9 mouse cellular contexts compared by ENCODE assay signal in genomic region chr5:28293990-28294389, GRCm38 (mm10). TPM values are rescaled to one million over a fixed set of nuclear protein-coding genes. Genes with fewer than 3 reads are reported as not detected.
A peak's percentile ranks its signal among the peaks of the same experiment; 100 is the strongest.
DNase-seq lines count a peak whose midpoint lies in the region; ATAC-seq and TF ChIP-seq lines count a peak whose summit lies in the region.
"Had no signal": no experiment of that assay in that cellular context is flagged by ENCODE, and none has a peak within 500 bp of the region (broad histone marks: within the 10 kb centered on the region; RNA-seq: fewer than 3 reads in every experiment).

No protein-coding gene starts in this region.

- no peak overlapping the region for H3K27ac ChIP-seq in heart, embryonic 11.5 days (ENCODE audit: low read depth, low read length)
- H3K27ac ChIP-seq in embryonic facial prominence, embryonic 14.5 days (replicated peaks; ENCODE audit: low read depth, low read length) = no peak overlapping the region
- no peak overlapping the region for H3K27ac ChIP-seq in left cerebral cortex, adult 2 months
- H3K27ac ChIP-seq in midbrain, postnatal 0 days (ENCODE audit: low read depth, low read length) = no peak overlapping the region

- no peaks in the 10 kb centered on the region for H3K4me1 ChIP-seq in heart, embryonic 11.5 days (ENCODE audit: control insufficient read depth, insufficient read depth, low read length)
- no peaks in the 10 kb centered on the region for H3K4me1 ChIP-seq in embryonic facial prominence, embryonic 14.5 days (ENCODE audit: control insufficient read depth, insufficient read depth, low read length)
- no peaks in the 10 kb centered on the region for H3K4me1 ChIP-seq in midbrain, postnatal 0 days (ENCODE audit: insufficient read depth, low read length)

- peak; percentile 90 for DNase-seq in heart, adult 11 months
- DNase-seq in adrenal gland, postnatal 14 days = peak; percentile 88
- peak; percentile 54 for DNase-seq in embryonic facial prominence, embryonic 14.5 days (ENCODE audit: low spot score)
- DNase-seq in heart, postnatal 14 days = peak; percentile 86 to 93
- peak; percentile 78 to 91 for DNase-seq in left cerebral cortex, adult 2 months (ENCODE audit: extremely low spot score in 1 of 2, low spot score in 2 of 2)
- peak; percentile 61 for DNase-seq in midbrain, postnatal 0 days (ENCODE audit: low spot score)
- DNase-seq in spleen, postnatal 4 days (ENCODE audit: low spot score in 2 of 2) = peak; percentile 78 to 97

- no peak overlapping the region for H3K4me2 ChIP-seq in heart, embryonic 11.5 days
- no peak overlapping the region for H3K4me2 ChIP-seq in embryonic facial prominence, embryonic 14.5 days (ENCODE audit: low read depth, low read length)
- no peak overlapping the region for H3K4me2 ChIP-seq in midbrain, postnatal 0 days (ENCODE audit: low read depth, low read length, poor library complexity, severe bottlenecking)

- no peak overlapping the region for H3K9ac ChIP-seq in heart, embryonic 11.5 days (ENCODE audit: low read depth, low read length)
- no peak overlapping the region for H3K9ac ChIP-seq in embryonic facial prominence, embryonic 14.5 days (ENCODE audit: low read depth, low read length)
- H3K9ac ChIP-seq in midbrain, postnatal 0 days (replicated peaks; ENCODE audit: low read length, poor library complexity, severe bottlenecking) = no peak overlapping the region

- peak; percentile 99 for TF ChIP-seq CTCF in left cerebral cortex, adult 2 months (IDR thresholded peaks at IDR 0.05)
- peak; percentile 99 for TF ChIP-seq CTCF in midbrain, postnatal 0 days (IDR thresholded peaks at IDR 0.05)

- no peaks in the 10 kb centered on the region for H3K9me3 ChIP-seq in heart, embryonic 11.5 days (replicated peaks; ENCODE audit: control insufficient read depth, low read length)
- H3K9me3 ChIP-seq in embryonic facial prominence, embryonic 14.5 days (ENCODE audit: control insufficient read depth, low read length) = no peaks in the 10 kb centered on the region
- H3K9me3 ChIP-seq in midbrain, postnatal 0 days (ENCODE audit: low read length) = no peaks in the 10 kb centered on the region

- no peak for ATAC-seq in heart, embryonic 11.5 days (replicated peaks; ENCODE audit: insufficient number of reproducible peaks, low FRiP score, low TSS enrichment)
- ATAC-seq in embryonic facial prominence, embryonic 14.5 days (ENCODE audit: low read depth) = no peak
- no peak for ATAC-seq in midbrain, postnatal 0 days (ENCODE audit: low FRiP score)

- H3K4me3 ChIP-seq in heart, embryonic 11.5 days (ENCODE audit: low read depth, low read length) = no peak overlapping the region
- H3K4me3 ChIP-seq in embryonic facial prominence, embryonic 14.5 days (ENCODE audit: low read depth, low read length) = no peak overlapping the region
- H3K4me3 ChIP-seq in left cerebral cortex, adult 2 months = no peak overlapping the region
- H3K4me3 ChIP-seq in midbrain, postnatal 0 days (ENCODE audit: low read depth, low read length) = no peak overlapping the region
- H3K4me3 ChIP-seq: myocyte had no signal

- peaks cover 2% of the 10 kb centered on the region; the same call in 1 of the 2 replicates for H3K27me3 ChIP-seq in heart, embryonic 11.5 days (ENCODE audit: control insufficient read depth, insufficient read depth, low read length)
- H3K27me3 ChIP-seq in embryonic facial prominence, embryonic 14.5 days (replicated peaks; ENCODE audit: control insufficient read depth, insufficient read depth, low read length) = no peaks in the 10 kb centered on the region
- no peaks in the 10 kb centered on the region for H3K27me3 ChIP-seq in midbrain, postnatal 0 days (ENCODE audit: insufficient read depth, low read length)

- H3K36me3 ChIP-seq in heart, embryonic 11.5 days (ENCODE audit: control insufficient read depth, insufficient read depth, low read length) = no peaks in the 10 kb centered on the region
- no peaks in the 10 kb centered on the region for H3K36me3 ChIP-seq in embryonic facial prominence, embryonic 14.5 days (ENCODE audit: control insufficient read depth, insufficient read depth, low read length)
- H3K36me3 ChIP-seq in midbrain, postnatal 0 days (ENCODE audit: insufficient read depth, low read length) = no peaks in the 10 kb centered on the region

- WGBS in heart, embryonic 11.5 days (ENCODE audit: insufficient replicate concordance) = 9% methylated on average over 6 of the region's 6 CpGs
- WGBS in embryonic facial prominence, embryonic 14.5 days = 5% methylated on average over 6 of the region's 6 CpGs
- 5% methylated on average over 6 of the region's 6 CpGs for WGBS in midbrain, postnatal 0 days

- intact Hi-C loops in heart, postnatal 14 days (cut with DNase I) = loop anchor here (1.0 kb wide), 1 partner anchor 94 kb away; no protein-coding TSS in a partner anchor
- intact Hi-C loops in left cerebral cortex, adult 2 months (cut with DNase I) = loop anchor here (2.0 kb wide), 1 partner anchor 93 kb away; no protein-coding TSS in a partner anchor

RNA-seq across cellular contexts. Expression of gene Rbm33, which starts 22.9 kb away (rescaled TPM):
- polyA plus RNA-seq in heart, embryonic 11.5 days (2014; fragmentation: Nextera tagmentation; extraction: Ambion mirVana) = 12.3 and 16.1 TPM in 2 replicates
- total RNA-seq in adrenal gland, postnatal 14 days (2021) = 44.0 and 53.9 TPM in 2 replicates
- 15.0 and 15.7 TPM in 2 replicates for polyA plus RNA-seq in embryonic facial prominence, embryonic 14.5 days (2014; fragmentation: Nextera tagmentation; extraction: Ambion mirVana)
- 10 to 100 TPM; 33.7 to 39.7 TPM for total RNA-seq in heart, postnatal 14 days (2021)
- total RNA-seq in left cerebral cortex, adult 2 months (2021) = 10 to 100 TPM; 72.1 to 75.2 TPM
- 31.6 and 36.1 TPM in 2 replicates for total RNA-seq in midbrain, postnatal 0 days (2014; rRNA removed)
- 10.3 and 13.8 TPM in 2 replicates for polyA plus RNA-seq in midbrain, postnatal 0 days (2015; fragmentation: Nextera tagmentation; extraction: Ambion mirVana)

RNA-seq across cellular contexts. Expression of gene Cnpy1, which starts 48.4 kb away (rescaled TPM):
- not detected in 2 replicates for polyA plus RNA-seq in heart, embryonic 11.5 days (2014; fragmentation: Nextera tagmentation; extraction: Ambion mirVana)
- 0.11 and 0.34 TPM in 2 replicates for total RNA-seq in adrenal gland, postnatal 14 days (2021)
- polyA plus RNA-seq in embryonic facial prominence, embryonic 14.5 days (2014; fragmentation: Nextera tagmentation; extraction: Ambion mirVana) = 1.4 and 1.7 TPM in 2 replicates
- total RNA-seq in heart, postnatal 14 days (2021) = not detected
- not detected for total RNA-seq in left cerebral cortex, adult 2 months (2021)
- total RNA-seq in midbrain, postnatal 0 days (2014; rRNA removed) = 41.4 and 47.0 TPM in 2 replicates
- polyA plus RNA-seq in midbrain, postnatal 0 days (2015; fragmentation: Nextera tagmentation; extraction: Ambion mirVana) = 14.6 and 17.5 TPM in 2 replicates
- polyA plus RNA-seq: myocyte had no signal

Comparison
In these comparisons a context has a peak if more than half of its experiments do, and no peak if none do; other contexts are left out.
1. RNA of gene Cnpy1, which starts 48.4 kb away (total RNA-seq): 41.4 to 47.0 TPM in midbrain, postnatal 0 days; 0.11 to 0.34 TPM in adrenal gland, postnatal 14 days, not detected in heart, postnatal 14 days and not detected in left cerebral cortex, adult 2 months; every median in the first group is over 10 times any median in the second.
2. Peak in every context shown above with its lines, with median percentiles within 50 percentile points of each other: DNase-seq.